Mouse (Mus musculus) liver, embryonic 12.5 days (tissue): ENCODE measurements around the gene Zfp956. TPM values are rescaled to one million over a fixed set of nuclear protein-coding genes. Genes with fewer than 3 reads are reported as not detected.

Experiments
- ATAC-seq: fragments of 200-750 bp; cut with Nextera tagmentation; 2 replicates; pipeline ENCODE4 v1.8.0; 2017; ENCODE audit warnings: moderate number of reproducible peaks, mild to moderate bottlenecking, moderate library complexity
- H3K27ac ChIP-seq: fragments of 300-500 bp; sonication (generic); 2 replicates; pipeline ENCODE4 v1.5.1; 2016; ENCODE audit warnings: mild to moderate bottlenecking
- H3K27me3 ChIP-seq: fragments of 300-500 bp; sonication (generic); replicated peaks from 2 replicates; pipeline ENCODE4 v1.6.1; 2016; ENCODE audit warnings: mild to moderate bottlenecking, moderate library complexity
- H3K36me3 ChIP-seq: fragments of 300-500 bp; sonication (generic); 2 replicates; pipeline ENCODE4 v1.6.1; 2016; ENCODE audit warnings: mild to moderate bottlenecking, moderate library complexity
- H3K4me1 ChIP-seq: fragments of 300-500 bp; sonication (generic); 2 replicates; pipeline ENCODE4 v1.6.1; 2016
- H3K4me2 ChIP-seq: fragments of 300-500 bp; sonication (generic); 2 replicates; pipeline ENCODE4 v1.6.1; 2016; ENCODE audit warnings: mild to moderate bottlenecking, moderate library complexity
- H3K4me3 ChIP-seq: fragments of 300-500 bp; sonication (generic); 2 replicates; pipeline ENCODE4 v1.5.1; 2016; ENCODE audit warnings: mild to moderate bottlenecking, moderate library complexity
- H3K9ac ChIP-seq: fragments of 300-500 bp; sonication (generic); 2 replicates; pipeline ENCODE4 v1.6.1; 2016; ENCODE audit warnings: mild to moderate bottlenecking, moderate library complexity
- H3K9me3 ChIP-seq: fragments of 300-500 bp; sonication (generic); replicated peaks from 2 replicates; pipeline ENCODE4 v1.6.1; 2016; ENCODE audit warnings: mild to moderate bottlenecking, moderate library complexity
- WGBS: fragments of 180-500 bp; shearing (Covaris S2); methylation state at CpG from one replicate; pipeline ENCODE4 v1.1.7; 2016; ENCODE audit not compliant: insufficient replicate concordance; 5-methylcytosine and 5-hydroxymethylcytosine counted together
- polyA plus RNA-seq: library from polyadenylated mRNA; unstranded; fragments of >200 nt; fragmentation: Nextera tagmentation; extraction: Ambion mirVana; gene quantifications from 2 replicates; pipeline ENCODE4 v1.2.1, GENCODE M21; 2016

Gene Zfp956
- 4.6 and 5.3 TPM in 2 replicates for polyA plus RNA-seq

- Histone ChIP-seq H3K9me3 (no peaks in the 10 kb centered on the region), H3K36me3 (peaks cover 40% of the 10 kb centered on the region), H3K9ac (peak within 1 kb of the TSS; percentile 79), H3K27ac (peak within 1 kb of the TSS; percentile 88), H3K4me3 (peak within 1 kb of the TSS; percentile 74), H3K4me1 (peaks cover 25% of the 10 kb centered on the region), H3K27me3 (no peaks in the 10 kb centered on the region), H3K4me2 (peak within 1 kb of the TSS; percentile 90)
- WGBS = under 1% methylated on average over 31 of the region's 31 CpGs
- ATAC-seq = peak; percentile 100
Measured at GRCm38 (mm10) chr6:47953191-47953726, at the start of gene Zfp956. TSS of gene Zfp956 (plus strand) at chr6:47953390.

- Histone ChIP-seq H3K4me2 (no peak overlapping the region), H3K9me3 (peaks cover 6% of the 10 kb centered on the region; the same call in 1 of the 2 replicates), H3K4me3 (no peak overlapping the region), H3K36me3 (peaks cover 87% of the 10 kb centered on the region), H3K27me3 (no peaks in the 10 kb centered on the region), H3K4me1 (no peaks in the 10 kb centered on the region), H3K27ac (no peak overlapping the region), H3K9ac (no peak overlapping the region)
- WGBS = 82% methylated on average over 4 of the region's 4 CpGs
- no peak for ATAC-seq
Measured at GRCm38 (mm10) chr6:47903587-47903986, 49.6 kb upstream of the Zfp956 start.

GRCm38 (mm10) chr6:47904361-47904760, 48.8 kb upstream of the Zfp956 start:
- Histone ChIP-seq H3K4me1 (no peaks in the 10 kb centered on the region), H3K4me3 (no peak overlapping the region), H3K4me2 (no peak overlapping the region), H3K27me3 (no peaks in the 10 kb centered on the region), H3K9me3 (peaks cover 6% of the 10 kb centered on the region; the same call in 1 of the 2 replicates), H3K9ac (no peak overlapping the region), H3K36me3 (peaks cover 79% of the 10 kb centered on the region), H3K27ac (no peak overlapping the region)
- 86% methylated on average over 19 of the region's 19 CpGs for WGBS
- no peak for ATAC-seq

- Histone ChIP-seq H3K36me3 (peaks cover 72% of the 10 kb centered on the region), H3K9me3 (peaks cover 6% of the 10 kb centered on the region; the same call in 1 of the 2 replicates), H3K9ac (no peak overlapping the region), H3K4me3 (no peak overlapping the region), H3K4me2 (no peak overlapping the region), H3K27ac (no peak overlapping the region), H3K4me1 (no peaks in the 10 kb centered on the region), H3K27me3 (no peaks in the 10 kb centered on the region)
- WGBS = 85% methylated on average over 44 of the region's 44 CpGs
- no peak for ATAC-seq
Measured at GRCm38 (mm10) chr6:47904917-47905695, 48.1 kb upstream of the Zfp956 start.

GRCm38 (mm10) chr6:47906326-47906725, 46.9 kb upstream of the Zfp956 start:
- WGBS = 84% methylated on average over 5 of the region's 5 CpGs
- H3K27me3 ChIP-seq = no peaks in the 10 kb centered on the region
- H3K27ac ChIP-seq = no peak overlapping the region
- H3K4me2 ChIP-seq = no peak overlapping the region
- H3K4me1 ChIP-seq = no peaks in the 10 kb centered on the region
- no peak overlapping the region for H3K4me3 ChIP-seq
- no peak for ATAC-seq
- no peak overlapping the region for H3K9ac ChIP-seq
- peaks cover 60% of the 10 kb centered on the region for H3K36me3 ChIP-seq
- peaks cover 6% of the 10 kb centered on the region; the same call in 1 of the 2 replicates for H3K9me3 ChIP-seq

GRCm38 (mm10) chr6:47909007-47909406, 44.2 kb upstream of the Zfp956 start:
- no peak overlapping the region for H3K9ac ChIP-seq
- no peak for ATAC-seq
- H3K4me1 ChIP-seq = 0 out of 2 replicates have a peak, but pooled peaks cover 5% of the 10 kb centered on the region
- no peaks in the 10 kb centered on the region for H3K27me3 ChIP-seq
- H3K4me3 ChIP-seq = no peak overlapping the region
- H3K27ac ChIP-seq = no peak overlapping the region
- peaks cover 34% of the 10 kb centered on the region for H3K36me3 ChIP-seq
- no peak overlapping the region for H3K4me2 ChIP-seq
- 73% methylated on average over 1 of the region's 1 CpGs for WGBS
- peaks cover 6% of the 10 kb centered on the region; the same call in 1 of the 2 replicates for H3K9me3 ChIP-seq

- Histone ChIP-seq H3K27me3 (no peaks in the 10 kb centered on the region), H3K4me3 (no peak overlapping the region), H3K9me3 (no peaks in the 10 kb centered on the region), H3K4me2 (no peak overlapping the region), H3K4me1 (peaks cover 18% of the 10 kb centered on the region), H3K36me3 (peaks cover 8% of the 10 kb centered on the region), H3K27ac (no peak overlapping the region), H3K9ac (no peak overlapping the region)
- no peak for ATAC-seq
- 15% methylated on average over 1 of the region's 1 CpGs for WGBS
Measured at GRCm38 (mm10) chr6:47911650-47912049, 41.5 kb upstream of the Zfp956 start.

GRCm38 (mm10) chr6:47912991-47913390, 40.2 kb upstream of the Zfp956 start:
- no peaks in the 10 kb centered on the region for H3K9me3 ChIP-seq
- H3K4me1 ChIP-seq = peaks cover 31% of the 10 kb centered on the region
- no peak overlapping the region for H3K9ac ChIP-seq
- H3K4me2 ChIP-seq = no peak overlapping the region
- H3K27ac ChIP-seq = no peak overlapping the region
- 46% methylated on average over 3 of the region's 3 CpGs for WGBS
- H3K27me3 ChIP-seq = no peaks in the 10 kb centered on the region
- no peak for ATAC-seq
- H3K4me3 ChIP-seq = no peak overlapping the region
- H3K36me3 ChIP-seq = peaks cover under 1% of the 10 kb centered on the region; the same call in 1 of the 2 replicates

GRCm38 (mm10) chr6:47917051-47917450, 36.1 kb upstream of the Zfp956 start:
- no peaks in the 10 kb centered on the region for H3K9me3 ChIP-seq
- no peak for ATAC-seq
- 0 out of 2 replicates have a peak overlapping the region, but pooled peaks have one; percentile 15 for H3K27ac ChIP-seq
- H3K27me3 ChIP-seq = no peaks in the 10 kb centered on the region
- no peak overlapping the region for H3K4me2 ChIP-seq
- H3K4me3 ChIP-seq = no peak overlapping the region
- peaks cover 58% of the 10 kb centered on the region for H3K4me1 ChIP-seq
- WGBS = 54% methylated on average over 5 of the region's 5 CpGs
- no peaks in the 10 kb centered on the region for H3K36me3 ChIP-seq
- 0 out of 2 replicates have a peak overlapping the region, but pooled peaks have one; percentile 7 for H3K9ac ChIP-seq

- H3K9me3 ChIP-seq = no peaks in the 10 kb centered on the region
- H3K4me2 ChIP-seq = no peak overlapping the region
- H3K4me1 ChIP-seq = peaks cover 61% of the 10 kb centered on the region
- H3K9ac ChIP-seq = no peak overlapping the region
- H3K4me3 ChIP-seq = no peak overlapping the region
- peaks cover 5% of the 10 kb centered on the region for H3K36me3 ChIP-seq
- H3K27ac ChIP-seq = no peak overlapping the region; the same call in 1 of the 2 replicates
- WGBS = 79% methylated on average over 3 of the region's 3 CpGs
- ATAC-seq = no peak
- H3K27me3 ChIP-seq = no peaks in the 10 kb centered on the region
Measured at GRCm38 (mm10) chr6:47918768-47919274, 34.4 kb upstream of the Zfp956 start.

- H3K9ac ChIP-seq = peak overlapping the region; percentile 90
- peaks cover 61% of the 10 kb centered on the region for H3K4me1 ChIP-seq
- peak overlapping the region; percentile 90 for H3K4me3 ChIP-seq
- H3K9me3 ChIP-seq = no peaks in the 10 kb centered on the region
- H3K36me3 ChIP-seq = peaks cover 5% of the 10 kb centered on the region
- peak overlapping the region; percentile 97 for H3K27ac ChIP-seq
- peak; percentile 13 for ATAC-seq
- H3K27me3 ChIP-seq = no peaks in the 10 kb centered on the region
- WGBS = 29% methylated on average over 11 of the region's 11 CpGs
- H3K4me2 ChIP-seq = peak overlapping the region; percentile 81
Measured at GRCm38 (mm10) chr6:47919646-47920446, 33.3 kb upstream of the Zfp956 start.
